Mouse (Mus musculus) bone marrow macrophage, adult 2 months (primary cell): Measurements from ENCODE around the gene Tmem273.

Source experiments
- CTCF ChIP-seq: IDR thresholded peaks from 2 replicates; pipeline ENCODE4 v1.5.1; 2012; ENCODE audit warnings: low read depth, mild to moderate bottlenecking, low read length, moderate library complexity
- POLR2A ChIP-seq: IDR thresholded peaks from 2 replicates; pipeline ENCODE4 v1.6.1; 2012; ENCODE audit warnings: mild to moderate bottlenecking, low read depth, low read length, borderline replicate concordance

GRCm38 (mm10) chr14:32762177-32762576, 23.6 kb upstream of the Tmem273 start:
- TF ChIP-seq CTCF (no peak), POLR2A (no peak)
